Mouse (Mus musculus) macrophage (primary cell): ENCODE data around the gene Ndufb4. TPM values are rescaled to one million over a fixed set of nuclear protein-coding genes. Genes with fewer than 3 reads are reported as not detected.

Experiments
- H3K27ac ChIP-seq: fragments of 350-480 bp; formaldehyde crosslinking; 2 replicates; pipeline ENCODE4 v1.9.0; 2021
- H3K36me3 ChIP-seq: fragments of 350-480 bp; formaldehyde crosslinking; 2 replicates; pipeline ENCODE4 v1.9.0; 2021; ENCODE audit errors: inconsistent target
- H3K4me3 ChIP-seq: fragments of 350-480 bp; formaldehyde crosslinking; 2 replicates; pipeline ENCODE4 v1.9.0; 2021; ENCODE audit errors: inconsistent target
- H3K79me2 ChIP-seq: fragments of 350-480 bp; formaldehyde crosslinking; 2 replicates; pipeline ENCODE4 v1.9.0; 2021; ENCODE audit errors: inconsistent target
- WGBS: methylation state at CpG from one replicate; pipeline ENCODE4 v1.1.7; 2026; ENCODE audit warnings: inconsistent platforms; ENCODE audit not compliant: missing documents; 5-methylcytosine and 5-hydroxymethylcytosine counted together
- polyA plus RNA-seq: library from polyadenylated mRNA; stranded (reverse); fragments of 250-400 nt; gene quantifications from 3 replicates; pipeline ENCODE4 v1.2.4, GENCODE M21; 2018; ENCODE audit warnings: inconsistent platforms

The Ndufb4 gene
- polyA plus RNA-seq, 1 experiment from 2014 or later, result 19.4 TPM

DNA sequence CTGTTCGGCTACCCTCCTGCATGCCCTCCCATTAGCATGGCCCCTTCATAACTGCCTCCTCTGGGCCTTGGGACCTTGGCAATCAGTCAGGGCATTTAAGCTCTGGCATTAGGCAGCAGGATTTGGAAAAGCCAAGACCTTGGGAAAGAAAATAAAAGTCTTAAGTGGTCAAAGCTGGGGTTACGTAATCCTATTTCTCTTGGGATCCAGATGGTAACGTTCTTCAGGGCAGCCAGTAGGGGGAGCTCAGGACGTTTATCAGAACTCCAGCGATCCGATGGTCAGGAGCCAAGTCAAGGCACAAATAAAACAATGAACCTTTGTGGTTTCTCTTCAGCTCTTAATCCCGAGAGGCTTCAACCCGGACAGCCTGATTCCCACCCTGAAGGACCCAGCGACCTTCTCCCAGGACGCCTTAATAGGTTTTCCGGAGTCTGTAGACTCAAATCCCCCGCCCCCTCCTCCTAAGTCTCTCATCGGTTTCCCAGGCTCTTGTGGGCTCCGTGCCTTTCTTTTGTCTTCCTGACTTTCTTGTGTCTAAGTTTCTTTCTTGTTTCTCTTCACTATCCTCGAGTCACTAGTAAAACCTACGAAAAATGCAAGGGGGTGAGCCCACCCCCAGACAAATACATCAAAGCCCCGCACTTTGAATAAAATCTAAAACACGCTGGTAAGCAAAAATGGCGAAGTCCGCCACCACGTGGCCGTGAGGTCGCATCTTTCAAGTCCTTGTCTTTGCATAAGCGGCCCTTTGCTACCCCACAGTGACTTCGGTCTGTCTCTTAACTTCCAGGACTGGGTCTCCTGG is 30.6 kb upstream of the Ndufb4 start:
- Histone ChIP-seq H3K36me3 (no peaks in the 10 kb centered on the region), H3K27ac (peak overlapping the region; percentile 13; the same call in 1 of the 2 replicates), H3K79me2 (no peaks in the 10 kb centered on the region), H3K4me3 (peak overlapping the region; percentile 37)
- 5% methylated on average over 25 of the region's 25 CpGs for WGBS

DNA sequence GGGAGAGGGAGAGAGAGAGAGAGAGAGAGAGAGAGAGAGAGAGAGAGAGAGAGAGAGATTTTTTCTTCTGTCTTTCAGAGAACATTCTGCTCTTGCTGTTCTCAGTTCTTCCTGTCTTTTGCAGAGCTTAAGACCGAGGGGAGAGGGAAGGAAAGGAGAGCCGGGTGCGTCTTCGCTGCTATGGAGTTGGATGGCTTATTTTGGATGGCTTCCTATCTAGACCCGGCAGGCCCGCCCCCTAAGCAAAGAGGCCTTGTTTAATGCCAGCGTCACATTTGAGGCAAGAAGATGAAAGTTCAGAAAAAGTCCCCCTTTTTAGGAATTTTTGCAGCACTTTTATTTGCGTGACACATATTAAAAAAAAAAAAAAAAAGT is 30.0 kb upstream of the Ndufb4 start:
- 18% methylated on average over 8 of the region's 8 CpGs for WGBS
- Histone ChIP-seq H3K27ac (no peak overlapping the region), H3K4me3 (peak overlapping the region; percentile 37), H3K36me3 (no peaks in the 10 kb centered on the region), H3K79me2 (no peaks in the 10 kb centered on the region)

DNA sequence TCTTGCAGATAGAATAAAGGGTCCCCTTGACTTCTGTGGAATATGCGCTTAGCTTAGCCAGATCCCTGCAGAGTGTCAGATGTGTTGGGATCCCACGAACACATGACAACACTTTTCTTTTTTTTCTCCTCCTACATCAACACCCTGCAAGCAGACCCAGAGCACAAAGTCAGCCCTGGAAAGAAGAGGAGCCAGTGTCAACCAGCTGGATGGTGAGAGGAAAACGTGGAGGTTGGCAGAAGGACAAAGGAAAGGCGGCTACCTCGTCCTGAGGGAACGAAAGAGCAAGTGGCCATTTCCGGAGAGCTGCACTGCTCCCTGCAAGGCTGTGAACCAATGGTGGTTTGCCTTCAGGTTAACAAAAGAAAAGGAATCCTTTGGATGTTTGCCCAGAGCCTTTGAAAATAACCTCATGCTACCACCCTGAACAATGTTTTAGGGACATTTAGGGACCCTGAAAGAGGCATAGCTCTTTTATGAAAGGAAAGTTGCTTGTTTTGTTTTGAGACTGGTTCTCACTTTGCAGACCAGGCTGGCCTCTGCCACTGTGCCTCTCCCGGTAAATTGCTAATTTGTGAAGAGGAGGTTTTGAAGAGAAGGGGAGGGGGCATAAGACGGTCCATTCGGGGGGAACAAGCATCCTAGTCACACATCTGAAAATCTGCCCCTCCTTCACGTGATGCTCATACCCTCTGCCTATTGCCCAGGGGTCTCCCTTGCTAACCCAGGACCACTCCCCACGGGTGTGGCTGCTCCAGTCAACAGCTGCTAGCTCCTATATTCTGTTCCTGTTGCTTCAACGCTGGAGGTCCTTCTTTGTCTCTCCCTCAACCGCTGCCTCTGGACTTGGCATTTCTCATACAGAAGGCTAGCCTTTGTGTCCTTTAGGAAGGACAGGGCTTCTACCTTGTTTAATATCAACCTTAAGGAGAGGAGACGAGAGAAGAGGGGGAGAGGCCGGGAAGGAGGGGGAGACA is 29.2 kb upstream of the Ndufb4 start:
- Histone ChIP-seq H3K27ac (no peak overlapping the region), H3K4me3 (no peak overlapping the region), H3K79me2 (no peaks in the 10 kb centered on the region), H3K36me3 (no peaks in the 10 kb centered on the region)
- 72% methylated on average over 14 of the region's 16 CpGs for WGBS

DNA sequence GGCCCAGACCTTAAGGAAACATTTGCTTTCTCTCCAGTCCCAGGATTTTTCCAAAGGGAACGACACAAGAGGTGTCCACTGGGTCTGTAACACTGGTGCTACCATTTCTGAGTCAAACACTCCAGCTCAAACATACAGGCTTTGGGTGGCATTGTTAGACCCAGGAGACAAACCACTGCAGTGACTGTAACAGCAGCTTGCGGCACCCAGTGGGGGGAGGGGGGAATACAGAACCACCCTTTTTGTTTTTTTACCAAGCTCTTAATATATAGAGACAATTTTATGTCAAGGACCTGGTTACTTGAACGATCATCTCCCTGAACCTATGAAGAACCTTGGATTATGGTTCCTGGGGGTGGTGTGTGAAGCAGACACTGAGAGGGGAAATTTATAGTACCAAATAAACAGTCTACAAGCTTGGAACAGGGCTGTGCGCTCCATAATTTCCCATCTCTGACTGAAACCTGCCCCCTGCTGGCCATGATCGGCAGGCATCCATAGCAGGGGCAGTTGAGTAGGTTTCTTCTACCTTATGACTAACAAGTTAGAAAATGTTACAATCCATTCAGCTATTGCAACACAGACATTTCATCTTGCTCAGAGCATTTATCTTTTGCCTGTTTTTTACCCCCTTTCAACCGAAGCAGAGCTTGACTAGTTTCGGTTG is 28.2 kb upstream of the Ndufb4 start:
- no peak overlapping the region for H3K27ac ChIP-seq
- WGBS, result 48% methylated on average over 7 of the region's 7 CpGs
- no peak overlapping the region for H3K4me3 ChIP-seq
- H3K36me3 ChIP-seq, result no peaks in the 10 kb centered on the region
- H3K79me2 ChIP-seq, result no peaks in the 10 kb centered on the region

DNA sequence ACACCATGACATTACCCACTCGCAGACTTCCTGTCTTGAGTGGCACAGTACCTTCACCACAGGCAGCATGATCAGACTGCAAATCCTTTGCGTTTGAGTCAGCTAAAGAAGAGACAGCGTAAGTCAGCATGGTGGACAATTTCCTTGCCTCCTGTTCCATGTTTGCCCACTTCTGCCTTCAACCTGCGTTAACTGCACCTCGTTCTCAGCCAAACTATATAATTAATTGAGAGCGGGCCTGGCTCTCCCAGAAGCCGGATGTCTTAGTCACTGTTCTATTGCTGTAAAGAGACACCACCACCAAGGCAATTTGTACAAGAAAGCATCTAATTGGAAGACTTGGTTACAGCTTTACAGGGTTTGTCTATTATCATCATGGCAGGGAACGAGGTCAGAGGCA is 26.6 kb upstream of the Ndufb4 start:
- H3K36me3 ChIP-seq, result no peaks in the 10 kb centered on the region
- WGBS, result 86% methylated on average over 8 of the region's 8 CpGs
- no peak overlapping the region for H3K27ac ChIP-seq
- H3K4me3 ChIP-seq, result no peak overlapping the region
- no peaks in the 10 kb centered on the region for H3K79me2 ChIP-seq

DNA sequence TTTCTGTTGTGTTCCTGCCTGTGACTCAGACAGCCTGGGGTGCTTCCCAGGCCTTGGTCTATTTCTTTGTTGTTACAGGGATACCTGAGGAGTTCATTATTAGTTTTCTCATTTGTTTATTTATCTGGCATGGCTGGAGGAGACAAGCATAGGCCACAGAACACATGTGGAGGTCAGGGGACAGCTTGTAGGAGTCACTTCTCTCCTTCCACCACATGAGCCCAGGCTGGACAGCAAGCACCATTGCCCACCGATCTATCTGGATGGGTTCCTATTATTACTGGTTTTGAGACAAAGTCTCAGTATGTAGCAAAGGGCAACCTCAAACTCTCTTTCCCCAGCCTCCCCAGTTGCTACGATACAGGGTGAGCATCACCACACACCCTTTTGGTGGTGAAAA is 26.0 kb upstream of the Ndufb4 start:
- Histone ChIP-seq H3K4me3 (no peak overlapping the region), H3K79me2 (no peaks in the 10 kb centered on the region), H3K27ac (no peak overlapping the region), H3K36me3 (no peaks in the 10 kb centered on the region)
- WGBS, result 100% methylated on average over 2 of the region's 2 CpGs

DNA sequence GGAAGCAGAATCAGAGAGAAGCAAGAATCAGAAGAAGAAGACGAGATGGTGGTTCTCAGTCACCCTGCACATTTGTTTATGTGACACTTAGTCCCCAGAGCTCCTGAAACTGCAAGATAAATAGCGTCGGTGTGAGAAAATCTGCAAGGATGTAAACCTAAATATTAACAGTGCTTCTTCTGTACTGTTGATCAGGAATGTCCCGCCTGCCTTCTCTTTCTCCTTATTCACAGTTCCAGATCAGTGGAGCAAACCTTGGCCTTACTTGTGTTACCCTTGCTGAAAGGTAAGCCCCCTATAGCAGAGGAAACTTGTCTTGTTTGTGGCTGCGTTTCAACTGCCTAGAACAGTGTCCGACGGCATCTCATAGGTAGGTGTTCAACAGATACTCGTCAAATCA is 23.3 kb upstream of the Ndufb4 start:
- Histone ChIP-seq H3K36me3 (no peaks in the 10 kb centered on the region), H3K27ac (no peak overlapping the region), H3K79me2 (no peaks in the 10 kb centered on the region), H3K4me3 (no peak overlapping the region)
- 91% methylated on average over 8 of the region's 8 CpGs for WGBS

DNA sequence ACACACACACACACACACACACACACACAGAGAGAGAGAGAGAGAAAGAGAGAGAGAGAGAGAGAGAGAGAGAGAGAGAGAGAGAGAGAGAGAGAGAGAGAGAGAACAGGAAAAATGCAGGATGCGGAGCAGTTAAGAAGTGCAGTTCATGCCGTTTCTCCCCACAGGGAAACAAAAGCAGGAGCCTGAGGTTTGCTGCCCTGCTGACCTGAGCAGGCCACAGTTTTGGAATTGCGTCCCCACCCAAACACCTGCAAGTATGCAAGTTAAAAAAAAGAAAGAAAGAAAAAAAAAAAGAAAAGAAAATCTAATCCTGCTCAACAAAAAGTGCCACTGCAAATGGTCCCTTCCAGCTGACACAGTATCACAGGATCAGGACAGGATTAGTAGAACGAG is 22.4 kb upstream of the Ndufb4 start:
- Histone ChIP-seq H3K4me3 (no peak overlapping the region), H3K36me3 (no peaks in the 10 kb centered on the region), H3K79me2 (no peaks in the 10 kb centered on the region), H3K27ac (no peak overlapping the region)
- 75% methylated on average over 4 of the region's 4 CpGs for WGBS

DNA sequence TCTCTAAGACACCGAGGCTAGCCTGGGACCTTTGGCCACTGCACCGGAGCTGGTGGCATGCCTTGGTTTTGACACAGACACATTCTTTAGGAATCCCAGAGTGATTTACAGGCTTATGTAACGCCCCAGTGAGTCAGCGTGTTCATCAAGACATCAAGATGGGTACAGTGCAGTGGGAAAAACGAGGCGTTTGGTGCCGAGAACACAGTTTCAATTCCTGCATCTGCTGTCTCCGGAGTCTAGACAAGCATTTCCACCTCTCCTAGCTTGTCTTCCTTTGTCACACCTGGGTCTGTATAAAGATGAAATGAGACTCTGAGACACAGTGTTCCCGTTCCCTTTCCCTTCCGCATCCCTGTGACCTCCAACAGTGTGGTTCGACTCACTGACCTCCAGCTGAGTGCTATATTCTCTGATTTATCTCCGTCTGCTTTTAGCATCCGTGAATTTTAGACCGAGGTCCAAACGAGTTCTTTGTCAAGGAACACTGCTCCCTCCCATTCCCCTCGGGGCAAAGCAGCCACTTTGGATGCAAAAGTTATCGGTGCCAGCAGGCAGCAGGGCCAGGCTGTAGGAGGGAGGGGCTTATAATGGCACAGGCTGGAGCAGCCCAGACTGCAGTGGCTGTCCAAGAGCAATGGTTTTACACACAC is 21.9 kb upstream of the Ndufb4 start:
- Histone ChIP-seq H3K79me2 (no peaks in the 10 kb centered on the region), H3K27ac (no peak overlapping the region), H3K36me3 (no peaks in the 10 kb centered on the region), H3K4me3 (no peak overlapping the region)
- WGBS, result 64% methylated on average over 17 of the region's 17 CpGs

DNA sequence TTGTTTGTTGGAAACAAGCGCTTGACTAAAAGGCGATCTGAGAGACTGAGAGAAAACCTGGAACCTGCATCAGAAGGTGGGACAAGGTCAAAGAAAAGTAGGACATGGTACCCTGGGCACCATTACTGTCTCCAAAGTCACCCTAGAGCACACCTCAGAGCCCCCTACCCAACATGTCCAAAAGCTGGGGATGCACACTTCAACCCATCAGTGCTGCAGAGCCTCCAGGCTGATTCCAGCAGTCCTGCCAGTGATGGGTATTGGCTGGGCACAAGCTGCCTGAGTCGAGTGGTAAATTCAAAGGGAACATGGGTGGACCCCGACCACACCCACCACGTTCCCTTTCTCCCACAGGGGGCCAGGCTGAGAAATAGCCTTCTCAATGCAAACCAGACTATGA is 21.1 kb upstream of the Ndufb4 start:
- Histone ChIP-seq H3K79me2 (no peaks in the 10 kb centered on the region), H3K36me3 (no peaks in the 10 kb centered on the region), H3K27ac (no peak overlapping the region), H3K4me3 (no peak overlapping the region)
- 94% methylated on average over 5 of the region's 5 CpGs for WGBS

DNA sequence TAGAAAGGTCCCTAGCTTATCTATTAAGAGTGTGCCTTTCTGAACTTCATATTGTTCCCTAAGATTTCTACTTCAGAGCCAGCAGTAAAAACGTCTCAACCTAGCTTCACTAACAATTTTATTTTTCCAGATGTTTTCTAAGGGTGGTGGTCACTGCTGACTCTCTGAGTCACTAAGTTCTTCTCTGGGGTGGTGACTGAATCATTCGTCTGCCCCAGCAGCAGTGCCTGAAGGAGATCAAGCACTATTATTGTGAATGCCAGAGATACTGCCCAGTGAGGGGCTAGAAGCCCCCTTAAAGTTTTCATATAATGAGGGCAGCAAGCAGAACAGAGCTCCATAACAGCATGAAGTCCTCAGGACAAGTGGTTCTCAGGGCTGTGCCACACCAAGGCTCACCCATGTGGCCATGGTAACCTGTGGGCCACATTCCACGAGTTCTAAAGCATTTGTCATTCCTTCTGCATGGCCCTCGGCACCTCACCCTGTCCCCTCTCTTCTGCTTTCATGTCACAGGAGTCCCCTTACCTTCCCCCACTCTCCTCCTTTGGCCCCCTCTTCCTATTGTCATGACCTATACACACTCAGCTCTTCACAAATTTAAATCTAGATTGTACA is 16.5 kb upstream of the Ndufb4 start:
- Histone ChIP-seq H3K36me3 (no peaks in the 10 kb centered on the region), H3K27ac (no peak overlapping the region), H3K79me2 (no peaks in the 10 kb centered on the region), H3K4me3 (no peak overlapping the region)
- WGBS, result 52% methylated on average over 4 of the region's 4 CpGs

DNA sequence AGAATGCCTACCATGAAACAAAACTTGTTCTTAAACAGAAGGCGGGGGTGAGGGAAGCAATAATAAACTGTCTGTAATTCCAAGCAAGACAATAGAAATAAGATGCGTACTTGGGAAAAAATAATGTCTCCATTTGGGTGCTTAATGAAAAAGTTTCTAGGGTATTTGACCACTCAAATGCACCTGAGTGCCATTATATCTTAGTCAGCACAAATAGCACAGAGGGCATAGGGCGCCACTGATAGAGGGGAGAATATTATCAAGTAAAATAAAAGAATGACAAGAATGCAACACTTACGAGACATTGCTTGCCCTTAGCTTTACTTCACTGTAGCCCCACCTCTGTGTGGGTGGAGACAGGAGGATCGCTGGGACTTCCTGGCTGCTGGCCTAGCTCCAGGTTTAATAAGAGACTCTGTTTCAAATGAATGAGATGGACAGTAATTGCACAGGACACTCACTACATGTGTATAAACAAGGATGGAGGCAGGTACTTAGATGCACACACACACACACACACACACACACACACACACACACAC is 11.2 kb upstream of the Ndufb4 start:
- H3K79me2 ChIP-seq, result no peaks in the 10 kb centered on the region
- H3K4me3 ChIP-seq, result no peak overlapping the region
- 74% methylated on average over 5 of the region's 5 CpGs for WGBS
- H3K27ac ChIP-seq, result no peak overlapping the region
- H3K36me3 ChIP-seq, result no peaks in the 10 kb centered on the region

DNA sequence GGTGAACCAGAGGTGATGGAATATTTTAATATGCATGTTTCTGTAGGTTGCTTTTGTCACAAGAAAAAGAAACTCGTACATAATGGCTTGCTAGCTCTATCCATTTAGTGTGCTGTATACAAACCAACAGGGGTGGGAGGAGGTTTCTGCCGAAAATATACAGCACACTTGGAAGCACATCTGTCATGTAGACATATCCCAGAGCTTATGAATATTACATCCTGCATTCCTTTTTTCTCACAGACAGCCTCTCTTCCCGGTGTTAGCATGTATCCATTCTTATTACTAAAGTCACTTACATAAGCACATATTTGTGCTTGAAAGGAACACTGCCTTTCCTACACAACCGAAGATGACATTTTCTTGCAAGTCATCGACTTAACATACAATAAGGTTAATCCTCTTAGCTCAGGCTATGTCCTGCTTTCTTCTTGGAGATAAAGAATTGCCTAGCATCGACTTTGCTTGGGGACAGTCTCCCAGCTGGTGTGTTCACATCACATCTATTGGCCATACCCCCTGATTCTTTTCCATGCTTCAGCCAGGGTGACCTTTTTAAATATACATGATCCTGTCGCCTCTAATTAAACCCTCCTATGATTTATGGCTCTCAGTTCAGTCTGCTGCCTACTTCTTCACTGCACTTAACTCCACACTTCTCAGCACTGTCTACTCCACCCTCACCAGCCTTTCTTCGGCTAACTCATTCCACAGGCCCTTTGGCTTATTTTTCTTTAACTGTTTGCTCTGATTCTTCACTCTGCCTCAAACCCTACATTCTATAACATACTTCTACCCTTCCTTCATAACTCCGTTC is 9.6 kb upstream of the Ndufb4 start:
- H3K36me3 ChIP-seq, result no peaks in the 10 kb centered on the region
- H3K4me3 ChIP-seq, result no peak overlapping the region
- no peak overlapping the region for H3K27ac ChIP-seq
- 88% methylated on average over 9 of the region's 9 CpGs for WGBS
- H3K79me2 ChIP-seq, result no peaks in the 10 kb centered on the region
